Mouse (Mus musculus): ENCODE measurements around the gene Zfr2. TPM values are rescaled to one million over a fixed set of nuclear protein-coding genes. Genes with fewer than 3 reads are reported as not detected.

The Zfr2 gene
- polyA plus RNA-seq, 1 experiment from 2014 or later, result 2.3 TPM

DNA sequence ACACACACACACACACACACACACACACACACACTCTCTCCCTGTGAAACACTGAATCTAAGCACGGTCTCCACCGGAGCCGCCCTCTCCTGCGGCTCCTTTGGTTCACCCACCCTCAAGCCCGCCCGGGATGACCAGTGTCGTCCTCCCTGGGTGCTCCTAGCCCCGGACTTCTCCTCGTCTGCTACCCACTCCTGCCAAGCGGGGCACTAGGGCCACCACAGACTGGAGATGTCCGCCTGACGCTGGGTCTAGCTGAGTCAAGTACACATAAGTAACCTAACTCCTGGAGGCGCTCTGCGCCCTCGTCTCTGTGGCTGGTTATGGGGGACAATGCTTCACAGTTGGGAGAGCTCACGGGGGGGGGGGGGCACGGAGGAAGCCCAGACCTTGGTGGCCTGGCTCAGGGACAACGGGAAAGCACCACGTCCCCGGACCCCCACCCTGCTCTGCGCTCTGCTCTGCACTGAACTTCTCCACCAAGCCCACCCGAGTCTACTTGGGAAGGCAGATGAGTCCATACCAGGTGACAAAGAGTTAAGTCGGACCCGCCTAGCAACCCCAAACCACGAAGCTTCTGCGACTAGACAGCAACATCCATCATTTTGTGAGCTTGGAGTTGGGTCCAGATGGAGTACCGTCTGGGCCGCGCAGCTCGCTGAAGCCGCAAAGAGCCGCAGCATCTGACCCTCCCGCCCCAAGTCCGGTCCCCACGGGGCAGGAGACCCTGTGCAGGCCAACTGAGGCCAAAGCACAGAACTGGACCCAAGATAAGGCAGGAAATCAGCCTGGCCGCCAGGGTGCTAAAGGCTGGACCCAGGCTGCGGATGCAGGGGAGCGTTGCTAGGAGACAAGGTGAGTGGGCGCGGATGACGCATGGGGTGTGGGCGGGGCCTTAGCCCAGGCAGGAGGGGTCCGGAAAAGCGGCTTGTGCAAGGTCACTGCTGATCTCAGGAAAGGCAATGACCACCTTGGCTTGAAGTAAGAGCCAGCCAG is 19.8 kb downstream of the Zfr2 start, which contains the start of gene Matk:
TSS of gene Matk (plus strand) at position 512 of the 996 bp plus-strand sequence.
- WGBS, result 12% methylated on average over 42 of the region's 44 CpGs

DNA sequence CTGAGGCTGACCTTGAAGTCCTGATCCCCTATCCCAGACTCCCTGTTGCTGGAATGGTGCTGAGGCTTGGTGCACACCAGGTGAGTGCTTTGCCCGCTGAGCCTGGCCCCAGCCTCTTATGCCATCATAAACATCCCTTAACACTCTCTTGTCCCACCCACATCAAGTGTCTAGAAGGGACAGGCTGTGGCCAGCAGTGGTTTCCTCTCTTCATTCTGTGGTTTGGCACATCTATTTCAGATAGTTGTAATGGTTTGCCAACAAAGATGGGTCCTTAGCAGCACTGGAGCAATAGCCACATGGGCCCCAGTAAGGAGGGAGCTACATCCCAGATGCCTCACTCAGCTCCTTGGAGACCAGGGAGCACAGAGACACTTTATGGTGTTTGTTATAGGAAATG is 21.9 kb downstream of the Zfr2 start:
- peaks cover 44% of the 10 kb centered on the region for H3K27me3 ChIP-seq (replicated peaks; ENCODE audit: insufficient read depth, low read length)
- H3K4me2 ChIP-seq (replicated peaks; ENCODE audit: low read depth, low read length), result no peak overlapping the region
- no peak overlapping the region for H3K27ac ChIP-seq (ENCODE audit: low read length)
- no peak for DNase-seq (ENCODE audit: low spot score)
- no peak overlapping the region for H3K4me3 ChIP-seq (ENCODE audit: low read depth, low read length)
- ATAC-seq, result no peak
- H3K36me3 ChIP-seq (ENCODE audit: insufficient read depth, low read length), result no peaks in the 10 kb centered on the region
- TF ChIP-seq CTCF (IDR thresholded peaks at IDR 0.05) (no peak), EP300 (IDR thresholded peaks at IDR 0.05) (no peak)
- WGBS, result 50% methylated on average over 1 of the region's 1 CpGs
- no peak overlapping the region for H3K9ac ChIP-seq (replicated peaks; ENCODE audit: low read depth)
- H3K9me3 ChIP-seq (ENCODE audit: low read length), result no peaks in the 10 kb centered on the region
- H3K4me1 ChIP-seq (ENCODE audit: insufficient read depth, low read depth, low read length), result no peaks in the 10 kb centered on the region; the same call in 1 of the 2 replicates

More for the DNA sequence above, 19.8 kb downstream of the Zfr2 start, which contains the start of gene Matk:
- no peak within 1 kb of the TSS for H3K4me3 ChIP-seq (ENCODE audit: low read depth, low read length)
- TF ChIP-seq CTCF (IDR thresholded peaks at IDR 0.05) (peak; percentile 21; the same call in 1 of the 2 replicates), EP300 (IDR thresholded peaks at IDR 0.05) (no peak)
- ATAC-seq (0 out of 2 replicates have a peak, but pooled peaks have one; percentile 16), DNase-seq (ENCODE audit: low spot score) (peak; percentile 39)
- H3K9ac ChIP-seq (replicated peaks; ENCODE audit: low read depth), result no peak within 1 kb of the TSS
- H3K4me2 ChIP-seq (replicated peaks; ENCODE audit: low read depth, low read length), result no peak within 1 kb of the TSS
- H3K4me1 ChIP-seq (ENCODE audit: insufficient read depth, low read depth, low read length), result no peaks in the 10 kb centered on the region; the same call in 1 of the 2 replicates
- no peak within 1 kb of the TSS for H3K27ac ChIP-seq (ENCODE audit: low read length)
- H3K36me3 ChIP-seq (ENCODE audit: insufficient read depth, low read length), result no peaks in the 10 kb centered on the region
- no peaks in the 10 kb centered on the region for H3K9me3 ChIP-seq (ENCODE audit: low read length)
- H3K27me3 ChIP-seq (replicated peaks; ENCODE audit: insufficient read depth, low read length), result peaks cover 25% of the 10 kb centered on the region

DNA sequence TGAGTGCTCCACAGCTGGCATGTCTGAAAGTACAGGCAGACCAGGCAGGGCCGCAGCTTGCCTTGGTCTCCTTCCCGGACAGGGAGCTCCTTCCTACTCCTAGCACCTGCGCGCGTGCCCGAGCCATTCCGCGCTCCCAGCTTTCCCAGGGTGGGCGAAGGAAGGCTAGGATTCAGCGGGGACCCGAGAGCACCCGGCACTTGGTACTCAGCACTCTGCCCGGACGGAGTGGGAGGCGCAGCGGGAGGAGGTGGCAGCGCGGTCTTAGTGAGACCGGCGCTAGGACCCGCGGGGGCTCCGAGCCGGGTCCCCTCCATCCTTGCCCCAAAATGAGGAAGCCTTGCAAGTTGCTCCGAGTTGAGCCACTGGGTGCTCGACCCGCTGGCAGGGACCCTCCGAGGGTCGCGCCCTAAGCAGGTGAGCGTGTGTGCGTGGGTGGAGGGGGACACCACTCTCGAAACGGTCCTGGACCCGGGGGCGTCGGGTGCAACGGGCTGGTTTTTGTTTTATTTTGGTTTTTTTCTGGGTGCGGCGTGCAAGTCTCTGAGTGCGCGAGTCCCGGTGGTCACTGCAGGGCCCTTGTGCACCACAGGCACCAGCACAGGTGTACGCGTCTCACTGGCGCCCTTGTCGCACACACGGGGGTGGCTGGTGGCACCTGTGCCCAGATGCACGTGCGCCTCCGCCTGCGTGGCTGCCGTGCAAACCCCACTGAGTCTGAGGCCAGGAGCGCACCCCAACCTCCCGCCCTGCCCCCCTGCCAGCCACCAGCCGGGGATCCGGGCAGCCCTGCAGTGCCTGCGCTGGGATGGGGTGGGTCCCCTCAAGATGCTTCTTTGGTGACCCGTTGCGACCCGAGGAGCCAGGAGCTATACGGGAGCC is 24.4 kb downstream of the Zfr2 start:
- Histone ChIP-seq H3K27me3 (replicated peaks; ENCODE audit: insufficient read depth, low read length) (peaks cover 40% of the 10 kb centered on the region), H3K9ac (replicated peaks; ENCODE audit: low read depth) (no peak overlapping the region), H3K4me2 (replicated peaks; ENCODE audit: low read depth, low read length) (peak overlapping the region; percentile 50), H3K4me3 (ENCODE audit: low read depth, low read length) (peak overlapping the region; percentile 24), H3K9me3 (ENCODE audit: low read length) (peaks cover 3% of the 10 kb centered on the region; the same call in 1 of the 2 replicates), H3K27ac (ENCODE audit: low read length) (no peak overlapping the region), H3K36me3 (ENCODE audit: insufficient read depth, low read length) (no peaks in the 10 kb centered on the region), H3K4me1 (ENCODE audit: insufficient read depth, low read depth, low read length) (no peaks in the 10 kb centered on the region; the same call in 1 of the 2 replicates)
- WGBS, result 3% methylated on average over 51 of the region's 62 CpGs
- no peak for DNase-seq (ENCODE audit: low spot score)
- TF ChIP-seq EP300 (IDR thresholded peaks at IDR 0.05), result no peak
- no peak for TF ChIP-seq CTCF (IDR thresholded peaks at IDR 0.05)
- no peak for ATAC-seq

DNA sequence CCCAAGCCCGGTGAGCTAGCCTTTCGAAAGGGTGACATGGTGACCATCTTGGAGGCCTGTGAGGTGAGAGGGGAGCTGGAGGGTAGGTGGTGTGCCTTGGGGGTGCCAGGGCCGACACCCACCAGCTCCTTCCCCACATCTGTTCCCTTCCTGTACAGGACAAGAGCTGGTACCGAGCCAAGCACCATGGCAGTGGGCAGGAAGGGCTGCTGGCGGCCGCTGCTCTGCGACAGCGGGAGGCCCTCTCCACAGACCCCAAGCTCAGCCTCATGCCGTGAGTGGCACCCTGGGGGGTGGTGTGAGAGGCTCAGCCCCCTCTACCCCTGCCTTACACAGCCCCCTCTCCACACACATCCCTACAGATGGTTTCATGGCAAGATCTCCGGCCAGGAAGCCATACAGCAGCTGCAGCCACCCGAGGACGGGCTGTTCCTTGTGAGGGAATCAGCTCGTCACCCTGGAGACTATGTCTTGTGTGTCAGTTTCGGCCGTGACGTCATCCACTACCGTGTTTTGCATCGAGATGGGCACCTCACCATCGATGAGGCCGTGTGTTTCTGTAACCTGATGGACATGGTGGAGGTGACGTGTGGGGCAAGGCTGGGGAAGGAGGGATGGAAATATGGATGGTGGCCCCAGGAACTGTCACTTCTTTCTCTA is 26.4 kb downstream of the Zfr2 start:
- H3K27me3 ChIP-seq (replicated peaks; ENCODE audit: insufficient read depth, low read length), result peaks cover 27% of the 10 kb centered on the region
- DNase-seq (ENCODE audit: low spot score), result no peak

DNA sequence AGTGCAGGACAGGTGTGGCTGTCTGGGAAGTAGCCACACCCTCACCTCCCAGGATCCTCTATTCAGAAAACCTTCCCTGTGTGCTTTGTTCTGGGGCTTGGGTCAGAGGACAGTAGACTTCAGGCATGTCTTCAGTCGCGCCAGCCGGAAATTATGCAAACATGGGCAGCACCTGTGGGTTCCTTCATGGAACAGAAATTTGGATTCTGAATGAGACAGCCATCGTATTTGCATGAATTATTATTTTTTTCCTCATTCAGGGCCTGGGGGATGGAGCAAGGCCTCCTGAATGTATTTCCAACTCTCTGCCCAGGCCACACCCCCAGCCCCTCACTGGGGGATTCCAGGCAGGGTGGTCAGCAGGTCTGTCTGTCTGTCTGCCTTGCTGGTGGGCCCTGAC is 28.1 kb downstream of the Zfr2 start:
- no peak overlapping the region for H3K4me3 ChIP-seq (ENCODE audit: low read depth, low read length)
- peaks cover 8% of the 10 kb centered on the region for H3K36me3 ChIP-seq (ENCODE audit: insufficient read depth, low read length)
- no peak overlapping the region for H3K4me2 ChIP-seq (replicated peaks; ENCODE audit: low read depth, low read length)
- peaks cover 27% of the 10 kb centered on the region for H3K27me3 ChIP-seq (replicated peaks; ENCODE audit: insufficient read depth, low read length)
- no peaks in the 10 kb centered on the region; the same call in none of the 2 replicates for H3K4me1 ChIP-seq (ENCODE audit: insufficient read depth, low read depth, low read length)
- ATAC-seq (no peak), DNase-seq (ENCODE audit: low spot score) (no peak)
- no peak overlapping the region for H3K9ac ChIP-seq (replicated peaks; ENCODE audit: low read depth)
- H3K9me3 ChIP-seq (ENCODE audit: low read length), result peaks cover 3% of the 10 kb centered on the region; the same call in 1 of the 2 replicates
- WGBS, result 78% methylated on average over 4 of the region's 4 CpGs
- TF ChIP-seq CTCF (IDR thresholded peaks at IDR 0.05) (no peak), EP300 (IDR thresholded peaks at IDR 0.05) (no peak)
- no peak overlapping the region for H3K27ac ChIP-seq (ENCODE audit: low read length)

More for the DNA sequence above, 26.4 kb downstream of the Zfr2 start:
- H3K36me3 ChIP-seq (ENCODE audit: insufficient read depth, low read length), result peaks cover 3% of the 10 kb centered on the region; the same call in 1 of the 2 replicates
- peaks cover 3% of the 10 kb centered on the region; the same call in 1 of the 2 replicates for H3K9me3 ChIP-seq (ENCODE audit: low read length)
- H3K4me2 ChIP-seq (replicated peaks; ENCODE audit: low read depth, low read length), result no peak overlapping the region
- no peak overlapping the region for H3K27ac ChIP-seq (ENCODE audit: low read length)
- no peak for TF ChIP-seq EP300 (IDR thresholded peaks at IDR 0.05)
- TF ChIP-seq CTCF (IDR thresholded peaks at IDR 0.05), result no peak
- 39% methylated on average over 20 of the region's 21 CpGs for WGBS
- no peak overlapping the region for H3K9ac ChIP-seq (replicated peaks; ENCODE audit: low read depth)
- H3K4me1 ChIP-seq (ENCODE audit: insufficient read depth, low read depth, low read length), result no peaks in the 10 kb centered on the region; the same call in 1 of the 2 replicates
- peak; percentile 18; the same call in 1 of the 2 replicates for ATAC-seq
- H3K4me3 ChIP-seq (ENCODE audit: low read depth, low read length), result no peak overlapping the region

Measured in lung, postnatal 0 days (tissue).